Mouse (Mus musculus): ENCODE results near the gene March10. TPM values are rescaled to one million over a fixed set of nuclear protein-coding genes. Genes with fewer than 3 reads are reported as not detected.

Gene March10
- polyA plus RNA-seq (2016; fragmentation: Nextera tagmentation; extraction: Ambion mirVana) = not detected in 2 replicates

- Histone ChIP-seq H3K9ac (no peak within 1 kb of the TSS), H3K9me3 (replicated peaks) (no peaks in the 10 kb centered on the region), H3K4me1 (peaks cover 5% of the 10 kb centered on the region), H3K4me2 (peak within 1 kb of the TSS; percentile 60), H3K36me3 (no peaks in the 10 kb centered on the region), H3K27me3 (replicated peaks) (peaks cover 54% of the 10 kb centered on the region), H3K4me3 (peak within 1 kb of the TSS; percentile 40), H3K27ac (no peak within 1 kb of the TSS)
- 7% methylated on average over 35 of the region's 35 CpGs for WGBS (ENCODE audit: insufficient replicate concordance)
- ATAC-seq = no peak
These were observed at the start of gene March10 for GRCm38 (mm10) chr11:105456497-105456907. March10 (minus strand) TSS chr11:105456735.

GRCm38 (mm10) chr11:105506322-105506721 is 49.8 kb upstream of the March10 start:
- Histone ChIP-seq H3K4me1 (peaks cover 9% of the 10 kb centered on the region; the same call in 1 of the 2 replicates), H3K36me3 (no peaks in the 10 kb centered on the region), H3K27ac (no peak overlapping the region), H3K9ac (no peak overlapping the region), H3K27me3 (replicated peaks) (peaks cover 14% of the 10 kb centered on the region), H3K4me2 (peak overlapping the region; percentile 19; the same call in 1 of the 2 replicates), H3K9me3 (replicated peaks) (no peaks in the 10 kb centered on the region), H3K4me3 (no peak overlapping the region)
- ATAC-seq = no peak
- 22% methylated on average over 11 of the region's 11 CpGs for WGBS (ENCODE audit: insufficient replicate concordance)

GRCm38 (mm10) chr11:105505038-105505437 is 48.5 kb upstream of the March10 start:
- no peak for ATAC-seq
- Histone ChIP-seq H3K4me1 (peaks cover 9% of the 10 kb centered on the region; the same call in 1 of the 2 replicates), H3K27ac (no peak overlapping the region), H3K9me3 (replicated peaks) (no peaks in the 10 kb centered on the region), H3K9ac (no peak overlapping the region), H3K36me3 (no peaks in the 10 kb centered on the region), H3K4me2 (no peak overlapping the region), H3K4me3 (no peak overlapping the region), H3K27me3 (replicated peaks) (peaks cover 14% of the 10 kb centered on the region)
- WGBS (ENCODE audit: insufficient replicate concordance) = 55% methylated on average over 3 of the region's 3 CpGs

GRCm38 (mm10) chr11:105502311-105502710 is 45.8 kb upstream of the March10 start:
- Histone ChIP-seq H3K4me3 (no peak overlapping the region), H3K4me2 (no peak overlapping the region), H3K36me3 (no peaks in the 10 kb centered on the region), H3K27me3 (replicated peaks) (peaks cover 21% of the 10 kb centered on the region), H3K9me3 (replicated peaks) (no peaks in the 10 kb centered on the region), H3K27ac (no peak overlapping the region), H3K4me1 (peaks cover 9% of the 10 kb centered on the region; the same call in 1 of the 2 replicates), H3K9ac (no peak overlapping the region)
- WGBS (ENCODE audit: insufficient replicate concordance) = 30% methylated on average over 4 of the region's 4 CpGs
- ATAC-seq = no peak

GRCm38 (mm10) chr11:105497505-105497904 is 41.0 kb upstream of the March10 start:
- no peak for ATAC-seq
- H3K4me1 ChIP-seq = no peaks in the 10 kb centered on the region
- H3K9ac ChIP-seq = no peak overlapping the region
- no peak overlapping the region for H3K27ac ChIP-seq
- WGBS (ENCODE audit: insufficient replicate concordance) = 66% methylated on average over 6 of the region's 6 CpGs
- no peaks in the 10 kb centered on the region for H3K36me3 ChIP-seq
- peaks cover 29% of the 10 kb centered on the region for H3K27me3 ChIP-seq (replicated peaks)
- H3K4me3 ChIP-seq = no peak overlapping the region
- no peaks in the 10 kb centered on the region for H3K9me3 ChIP-seq (replicated peaks)
- no peak overlapping the region for H3K4me2 ChIP-seq

GRCm38 (mm10) chr11:105496665-105497064 is 40.1 kb upstream of the March10 start:
- H3K9ac ChIP-seq = no peak overlapping the region
- no peak for ATAC-seq
- WGBS (ENCODE audit: insufficient replicate concordance) = 26% methylated on average over 7 of the region's 7 CpGs
- H3K9me3 ChIP-seq (replicated peaks) = no peaks in the 10 kb centered on the region
- no peaks in the 10 kb centered on the region for H3K36me3 ChIP-seq
- H3K27ac ChIP-seq = no peak overlapping the region
- H3K4me3 ChIP-seq = no peak overlapping the region
- no peaks in the 10 kb centered on the region for H3K4me1 ChIP-seq
- no peak overlapping the region for H3K4me2 ChIP-seq
- peaks cover 29% of the 10 kb centered on the region for H3K27me3 ChIP-seq (replicated peaks)

- no peaks in the 10 kb centered on the region for H3K36me3 ChIP-seq
These were observed 39.2 kb upstream of the March10 start for GRCm38 (mm10) chr11:105495591-105496270.

GRCm38 (mm10) chr11:105494786-105495369 is 38.3 kb upstream of the March10 start:
- Histone ChIP-seq H3K9me3 (replicated peaks) (no peaks in the 10 kb centered on the region), H3K4me1 (no peaks in the 10 kb centered on the region), H3K27me3 (replicated peaks) (peaks cover 29% of the 10 kb centered on the region), H3K9ac (no peak overlapping the region), H3K4me2 (no peak overlapping the region), H3K4me3 (no peak overlapping the region), H3K36me3 (no peaks in the 10 kb centered on the region), H3K27ac (no peak overlapping the region)
- ATAC-seq = no peak
- 74% methylated on average over 6 of the region's 6 CpGs for WGBS (ENCODE audit: insufficient replicate concordance)

More at GRCm38 (mm10) chr11:105495591-105496270, 39.2 kb upstream of the March10 start:
- no peak overlapping the region for H3K4me2 ChIP-seq
- WGBS (ENCODE audit: insufficient replicate concordance) = 70% methylated on average over 18 of the region's 18 CpGs
- no peak overlapping the region for H3K27ac ChIP-seq
- no peak overlapping the region for H3K4me3 ChIP-seq
- peaks cover 29% of the 10 kb centered on the region for H3K27me3 ChIP-seq (replicated peaks)
- ATAC-seq = no peak
- no peaks in the 10 kb centered on the region for H3K9me3 ChIP-seq (replicated peaks)
- H3K9ac ChIP-seq = no peak overlapping the region
- H3K4me1 ChIP-seq = no peaks in the 10 kb centered on the region

GRCm38 (mm10) chr11:105492392-105492791 is 35.9 kb upstream of the March10 start:
- WGBS (ENCODE audit: insufficient replicate concordance) = 57% methylated on average over 4 of the region's 4 CpGs
- no peak for ATAC-seq
- no peak overlapping the region for H3K27ac ChIP-seq

GRCm38 (mm10) chr11:105490971-105491370 is 34.4 kb upstream of the March10 start:
- Histone ChIP-seq H3K4me2 (no peak overlapping the region), H3K4me1 (no peaks in the 10 kb centered on the region), H3K9ac (no peak overlapping the region), H3K27ac (no peak overlapping the region), H3K27me3 (replicated peaks) (peaks cover 11% of the 10 kb centered on the region; the same call in 1 of the 2 replicates), H3K36me3 (no peaks in the 10 kb centered on the region), H3K9me3 (replicated peaks) (no peaks in the 10 kb centered on the region), H3K4me3 (no peak overlapping the region)
- ATAC-seq = no peak
- 56% methylated on average over 5 of the region's 5 CpGs for WGBS (ENCODE audit: insufficient replicate concordance)

More at GRCm38 (mm10) chr11:105492392-105492791, 35.9 kb upstream of the March10 start:
- Histone ChIP-seq H3K27me3 (replicated peaks) (peaks cover 22% of the 10 kb centered on the region; the same call in 1 of the 2 replicates), H3K36me3 (no peaks in the 10 kb centered on the region), H3K9me3 (replicated peaks) (no peaks in the 10 kb centered on the region), H3K9ac (no peak overlapping the region), H3K4me2 (no peak overlapping the region), H3K4me1 (no peaks in the 10 kb centered on the region), H3K4me3 (no peak overlapping the region)

- WGBS (ENCODE audit: insufficient replicate concordance) = 64% methylated on average over 6 of the region's 6 CpGs
- H3K27ac ChIP-seq = no peak overlapping the region
- H3K4me1 ChIP-seq = no peaks in the 10 kb centered on the region
- no peak overlapping the region for H3K4me2 ChIP-seq
- no peaks in the 10 kb centered on the region for H3K27me3 ChIP-seq (replicated peaks)
- H3K9me3 ChIP-seq (replicated peaks) = no peaks in the 10 kb centered on the region
- no peaks in the 10 kb centered on the region for H3K36me3 ChIP-seq
- H3K9ac ChIP-seq = no peak overlapping the region
- ATAC-seq = no peak
- H3K4me3 ChIP-seq = no peak overlapping the region
These were observed 28.9 kb upstream of the March10 start for GRCm38 (mm10) chr11:105485412-105485811.

GRCm38 (mm10) chr11:105484993-105485392 is 28.5 kb upstream of the March10 start:
- no peak overlapping the region for H3K9ac ChIP-seq
- H3K4me3 ChIP-seq = no peak overlapping the region
- H3K4me2 ChIP-seq = no peak overlapping the region
- WGBS (ENCODE audit: insufficient replicate concordance) = 67% methylated on average over 6 of the region's 6 CpGs
- no peak overlapping the region for H3K27ac ChIP-seq
- H3K27me3 ChIP-seq (replicated peaks) = no peaks in the 10 kb centered on the region
- H3K36me3 ChIP-seq = no peaks in the 10 kb centered on the region
- H3K4me1 ChIP-seq = no peaks in the 10 kb centered on the region
- no peak for ATAC-seq
- no peaks in the 10 kb centered on the region for H3K9me3 ChIP-seq (replicated peaks)

Data from liver, embryonic 12.5 days (tissue).